Comparison of ENCODE assay signal across 21 mouse cellular contexts in genomic region chr13:88907405-88907804, GRCm38 (mm10).
A peak's percentile ranks its signal among the peaks of the same experiment; 100 is the strongest.
DNase-seq lines count a peak whose midpoint lies in the region; ATAC-seq lines count a peak whose summit lies in the region.
"Had no signal": no experiment of that assay in that cellular context is flagged by ENCODE, and none has a peak within 500 bp of the region (broad histone marks: within the 10 kb centered on the region; RNA-seq: fewer than 3 reads in every experiment).

No protein-coding gene starts in this region.

- no peak overlapping the region for H3K27ac ChIP-seq in forebrain, embryonic 14.5 days (ENCODE audit: low read depth, low read length)
- H3K27ac ChIP-seq in forebrain, embryonic 13.5 days = no peak overlapping the region
- H3K27ac ChIP-seq: embryonic facial prominence, embryonic 12.5 days; forebrain, embryonic 12.5 days; heart, adult 2 months; hindbrain, embryonic 10.5 days; hindbrain, embryonic 15.5 days had no signal

- no peaks in the 10 kb centered on the region for H3K4me1 ChIP-seq in forebrain, embryonic 14.5 days (ENCODE audit: control insufficient read depth, insufficient read depth, low read length)
- no peaks in the 10 kb centered on the region for H3K4me1 ChIP-seq in forebrain, embryonic 13.5 days
- H3K4me1 ChIP-seq: embryonic facial prominence, embryonic 12.5 days; forebrain, embryonic 12.5 days; heart, embryonic 12.5 days; hindbrain, embryonic 10.5 days; hindbrain, embryonic 15.5 days had no signal

- no peak overlapping the region for H3K4me2 ChIP-seq in forebrain, embryonic 14.5 days (ENCODE audit: low read length)
- H3K4me2 ChIP-seq in forebrain, embryonic 13.5 days = no peak overlapping the region
- H3K4me2 ChIP-seq: embryonic facial prominence, embryonic 12.5 days; forebrain, embryonic 12.5 days; heart, embryonic 12.5 days; hindbrain, embryonic 15.5 days had no signal

- no peak for ATAC-seq in forebrain, embryonic 14.5 days
- ATAC-seq in forebrain, embryonic 13.5 days = no peak
- ATAC-seq: inflammation-experienced regulatory T-cells, adult 6 months; intestine, postnatal 0 days had no signal

- no peak overlapping the region for H3K4me3 ChIP-seq in forebrain, embryonic 14.5 days (ENCODE audit: low read depth, low read length)
- H3K4me3 ChIP-seq in forebrain, embryonic 13.5 days = no peak overlapping the region
- H3K4me3 ChIP-seq: embryonic facial prominence, embryonic 12.5 days; forebrain, embryonic 12.5 days; heart, adult 2 months; heart, embryonic 12.5 days; hindbrain, embryonic 10.5 days; hindbrain, embryonic 15.5 days had no signal

- no peaks in the 10 kb centered on the region for H3K9me3 ChIP-seq in forebrain, embryonic 14.5 days (replicated peaks; ENCODE audit: control insufficient read depth, low read length)
- no peaks in the 10 kb centered on the region for H3K9me3 ChIP-seq in forebrain, embryonic 13.5 days (replicated peaks)
- H3K9me3 ChIP-seq: embryonic facial prominence, embryonic 12.5 days; forebrain, embryonic 12.5 days; heart, embryonic 12.5 days; hindbrain, embryonic 10.5 days; hindbrain, embryonic 15.5 days had no signal

- DNase-seq in forebrain, embryonic 14.5 days (ENCODE audit: low spot score) = peak; percentile 8
- peak; percentile 44 for DNase-seq in left cerebral cortex, postnatal 4 days
- DNase-seq in left cerebral cortex, postnatal 25 days (ENCODE audit: low spot score in 2 of 2) = no peak
- peak; percentile 2 for DNase-seq in NIH3T3 (ENCODE audit: low read depth)
- peak; percentile 24 for DNase-seq in brain, adult 2 months (ENCODE audit: low read depth, low spot score)
- DNase-seq in ovary, adult 18-20 months (ENCODE audit: low spot score) = no peak
- DNase-seq: adrenal gland, adult 8-10 months; adrenal gland, postnatal 36 days; cerebellum, adult 11-12 months; cerebellum, adult 9-10 months; gastrocnemius, postnatal 14 days; heart, adult 2 months had no signal

- no peaks in the 10 kb centered on the region for H3K27me3 ChIP-seq in forebrain, embryonic 14.5 days (replicated peaks; ENCODE audit: control insufficient read depth, insufficient read depth, low read length)
- no peaks in the 10 kb centered on the region for H3K27me3 ChIP-seq in forebrain, embryonic 13.5 days
- H3K27me3 ChIP-seq: CH12.LX; embryonic facial prominence, embryonic 12.5 days; forebrain, embryonic 12.5 days; heart, embryonic 12.5 days; hindbrain, embryonic 15.5 days had no signal

- intact Hi-C loops in left cerebral cortex, postnatal 4 days (cut with DNase I) = no loop called here
- intact Hi-C loops in left cerebral cortex, postnatal 25 days (cut with DNase I) = no loop called here

- H3K36me3 ChIP-seq in forebrain, embryonic 14.5 days (ENCODE audit: control insufficient read depth, insufficient read depth, low read length) = no peaks in the 10 kb centered on the region
- no peaks in the 10 kb centered on the region for H3K36me3 ChIP-seq in forebrain, embryonic 13.5 days (ENCODE audit: poor library complexity, severe bottlenecking)
- H3K36me3 ChIP-seq: embryonic facial prominence, embryonic 12.5 days; forebrain, embryonic 12.5 days; heart, embryonic 12.5 days; hindbrain, embryonic 10.5 days; hindbrain, embryonic 15.5 days had no signal

- no peak overlapping the region for H3K9ac ChIP-seq in forebrain, embryonic 14.5 days (ENCODE audit: low read length)
- H3K9ac ChIP-seq in forebrain, embryonic 13.5 days = no peak overlapping the region
- H3K9ac ChIP-seq: embryonic facial prominence, embryonic 12.5 days; forebrain, embryonic 12.5 days; heart, embryonic 12.5 days; hindbrain, embryonic 15.5 days had no signal

- WGBS in forebrain, embryonic 14.5 days = 75% methylated on average over 1 of the region's 1 CpGs
- WGBS in forebrain, embryonic 13.5 days = 84% methylated on average over 1 of the region's 1 CpGs

Comparison
In these comparisons a context has a peak if more than half of its experiments do, and no peak if none do; other contexts are left out.
1. DNase-seq: peak in forebrain, embryonic 14.5 days (single experiment), left cerebral cortex, postnatal 4 days (single experiment), NIH3T3 (single experiment) and brain, adult 2 months (single experiment); none in left cerebral cortex, postnatal 25 days (0 of 2) and ovary, adult 18-20 months (single experiment).